Comparison of ENCODE assay signal across 10 mouse cellular contexts in genomic region chr6:73233202-73233726, GRCm38 (mm10). TPM values are rescaled to one million over a fixed set of nuclear protein-coding genes. Genes with fewer than 3 reads are reported as not detected.
DNase-seq lines count a peak whose midpoint lies in the region; ATAC-seq lines count a peak whose summit lies in the region.
"Had no signal": no experiment of that assay in that cellular context is flagged by ENCODE, and none has a peak within 500 bp of the region (broad histone marks: within the 10 kb centered on the region; RNA-seq: fewer than 3 reads in every experiment).

No protein-coding gene starts in this region.

- ATAC-seq in hindbrain, embryonic 11.5 days (ENCODE audit: low FRiP score), result no peak
- peak; percentile 53; the same call in 1 of the 2 replicates for ATAC-seq in liver, embryonic 11.5 days (replicated peaks; ENCODE audit: low FRiP score)

- no peak overlapping the region for H3K4me3 ChIP-seq in hindbrain, embryonic 11.5 days (ENCODE audit: low read depth, low read length)
- no peak overlapping the region for H3K4me3 ChIP-seq in hindbrain, embryonic 10.5 days
- no peak overlapping the region for H3K4me3 ChIP-seq in liver, embryonic 11.5 days (ENCODE audit: low read depth, low read length)
- H3K4me3 ChIP-seq: embryonic facial prominence, embryonic 15.5 days had no signal

- no peak overlapping the region for H3K9ac ChIP-seq in hindbrain, embryonic 11.5 days (ENCODE audit: low read depth, low read length)
- H3K9ac ChIP-seq in liver, embryonic 11.5 days (ENCODE audit: low read depth, low read length), result no peak overlapping the region
- H3K9ac ChIP-seq: embryonic facial prominence, embryonic 15.5 days had no signal

- H3K4me1 ChIP-seq in hindbrain, embryonic 11.5 days (replicated peaks; ENCODE audit: control insufficient read depth, insufficient read depth, low read length), result no peaks in the 10 kb centered on the region
- no peaks in the 10 kb centered on the region for H3K4me1 ChIP-seq in hindbrain, embryonic 10.5 days (replicated peaks)
- H3K4me1 ChIP-seq in liver, embryonic 11.5 days (replicated peaks; ENCODE audit: control insufficient read depth, insufficient read depth, low read length), result no peaks in the 10 kb centered on the region

- 91% methylated on average over 6 of the region's 6 CpGs for WGBS in hindbrain, embryonic 11.5 days
- 94% methylated on average over 6 of the region's 6 CpGs for WGBS in hindbrain, embryonic 10.5 days
- WGBS in liver, embryonic 11.5 days, result 60% methylated on average over 6 of the region's 6 CpGs

- no peak overlapping the region for H3K27ac ChIP-seq in hindbrain, embryonic 11.5 days (ENCODE audit: low read depth, low read length)
- no peak overlapping the region for H3K27ac ChIP-seq in hindbrain, embryonic 10.5 days
- H3K27ac ChIP-seq in liver, embryonic 11.5 days (ENCODE audit: low read depth, low read length), result no peak overlapping the region
- H3K27ac ChIP-seq: embryonic facial prominence, embryonic 15.5 days had no signal

- no peaks in the 10 kb centered on the region for H3K36me3 ChIP-seq in hindbrain, embryonic 11.5 days (ENCODE audit: control insufficient read depth, insufficient read depth, low read length)
- no peaks in the 10 kb centered on the region for H3K36me3 ChIP-seq in hindbrain, embryonic 10.5 days
- no peaks in the 10 kb centered on the region for H3K36me3 ChIP-seq in liver, embryonic 11.5 days (ENCODE audit: control insufficient read depth, insufficient read depth, low read length)
- H3K36me3 ChIP-seq: embryonic facial prominence, embryonic 15.5 days had no signal

- no peaks in the 10 kb centered on the region for H3K9me3 ChIP-seq in hindbrain, embryonic 11.5 days (ENCODE audit: control insufficient read depth, low read length)
- peaks cover 9% of the 10 kb centered on the region; the same call in 1 of the 2 replicates for H3K9me3 ChIP-seq in hindbrain, embryonic 10.5 days
- no peaks in the 10 kb centered on the region for H3K9me3 ChIP-seq in liver, embryonic 11.5 days (ENCODE audit: control insufficient read depth, low read length)
- H3K9me3 ChIP-seq: embryonic facial prominence, embryonic 15.5 days had no signal

- no peaks in the 10 kb centered on the region for H3K27me3 ChIP-seq in hindbrain, embryonic 11.5 days (ENCODE audit: control insufficient read depth, insufficient read depth, low read length)
- no peaks in the 10 kb centered on the region for H3K27me3 ChIP-seq in hindbrain, embryonic 10.5 days (ENCODE audit: insufficient read depth, poor library complexity, severe bottlenecking)
- H3K27me3 ChIP-seq in liver, embryonic 11.5 days (replicated peaks; ENCODE audit: control insufficient read depth, insufficient read depth, low read length), result no peaks in the 10 kb centered on the region
- H3K27me3 ChIP-seq: embryonic facial prominence, embryonic 15.5 days had no signal

- peak; percentile 23 for DNase-seq in hindbrain, embryonic 11.5 days (ENCODE audit: low spot score)
- DNase-seq in hindbrain, embryonic 10.5 days (ENCODE audit: low spot score), result no peak
- DNase-seq in 3T3-L1 (ENCODE audit: low read depth, low spot score) (peak; percentile 68), ES-CJ7 (ENCODE audit: low read depth, low spot score) (peak; percentile 70)
- DNase-seq in liver, embryonic 11.5 days (ENCODE audit: low spot score), result no peak
- DNase-seq in ovary, adult 18-20 months (ENCODE audit: low spot score), result no peak
- no peak for DNase-seq in gastrocnemius, adult 18-20 months (ENCODE audit: low spot score)
- no peak for DNase-seq in spleen, postnatal 36 days (ENCODE audit: low spot score in 2 of 2)
- DNase-seq: midbrain, embryonic 14.5 days had no signal

- no peak overlapping the region for H3K4me2 ChIP-seq in hindbrain, embryonic 11.5 days (replicated peaks; ENCODE audit: low read depth, low read length)
- no peak overlapping the region for H3K4me2 ChIP-seq in liver, embryonic 11.5 days
- H3K4me2 ChIP-seq: embryonic facial prominence, embryonic 15.5 days had no signal

RNA-seq across cellular contexts. Expression of gene Dnah6, which starts 11.8 kb away (rescaled TPM):
- 0.42 and 0.71 TPM in 2 replicates for polyA plus RNA-seq in hindbrain, embryonic 11.5 days (2014; fragmentation: Nextera tagmentation; extraction: Ambion mirVana)
- polyA plus RNA-seq in hindbrain, embryonic 10.5 days (2016; fragmentation: Nextera tagmentation; extraction: Ambion mirVana), result 0.14 and 0.27 TPM in 2 replicates
- polyA plus RNA-seq in liver, embryonic 11.5 days (2014; fragmentation: Nextera tagmentation; extraction: Ambion mirVana), result 0.01 and 0.03 TPM in 2 replicates
- under 1 TPM; 0.02 to 0.05 TPM for total RNA-seq in gastrocnemius, adult 18-20 months (2021)

RNA-seq across cellular contexts. Expression of gene Suclg1, which starts 14.9 kb away (rescaled TPM):
- polyA plus RNA-seq in hindbrain, embryonic 11.5 days (2014; fragmentation: Nextera tagmentation; extraction: Ambion mirVana), result 177 and 188 TPM in 2 replicates
- polyA plus RNA-seq in hindbrain, embryonic 10.5 days (2016; fragmentation: Nextera tagmentation; extraction: Ambion mirVana), result 167 and 179 TPM in 2 replicates
- 188 and 206 TPM in 2 replicates for polyA plus RNA-seq in liver, embryonic 11.5 days (2014; fragmentation: Nextera tagmentation; extraction: Ambion mirVana)
- 100 to 1,000 TPM; 311 to 329 TPM for total RNA-seq in gastrocnemius, adult 18-20 months (2021)

Comparison
In these comparisons a context has a peak if more than half of its experiments do, and no peak if none do; other contexts are left out.
1. DNase-seq: peak in hindbrain, embryonic 11.5 days (single experiment), 3T3-L1 (single experiment) and ES-CJ7 (single experiment); none in hindbrain, embryonic 10.5 days (single experiment), liver, embryonic 11.5 days (single experiment), ovary, adult 18-20 months (single experiment), gastrocnemius, adult 18-20 months (single experiment) and spleen, postnatal 36 days (0 of 2).